Mouse (Mus musculus) embryo, embryonic 11.5 days (tissue): Measurements from ENCODE around the gene Mlh1.

Source experiments
- DNase-seq: peaks from one replicate; pipeline ENCODE4 v3.0.0-alpha.2; 2012; ENCODE audit warnings: low read depth, low spot score

Gene Mlh1

DNA sequence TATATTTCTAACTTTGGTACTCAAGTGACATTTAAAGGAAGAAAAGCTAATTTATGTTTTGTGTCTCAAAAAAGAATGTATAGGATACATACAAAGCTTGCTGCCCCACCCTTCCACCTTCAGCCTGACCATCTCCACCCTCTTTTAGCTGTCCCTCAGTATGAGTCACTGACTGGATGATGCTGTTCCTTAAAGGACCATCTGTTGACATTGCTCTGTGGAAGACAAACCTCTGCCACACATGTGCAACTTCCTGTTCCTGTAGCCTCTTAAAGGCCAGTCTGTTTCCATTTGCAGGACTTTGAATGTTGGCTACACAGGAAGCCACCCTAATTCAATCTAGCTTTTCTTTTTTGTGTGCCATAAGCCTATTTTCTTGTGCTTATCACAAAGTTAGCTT is 55.2 kb downstream of the Mlh1 start:
- no peak for DNase-seq

DNA sequence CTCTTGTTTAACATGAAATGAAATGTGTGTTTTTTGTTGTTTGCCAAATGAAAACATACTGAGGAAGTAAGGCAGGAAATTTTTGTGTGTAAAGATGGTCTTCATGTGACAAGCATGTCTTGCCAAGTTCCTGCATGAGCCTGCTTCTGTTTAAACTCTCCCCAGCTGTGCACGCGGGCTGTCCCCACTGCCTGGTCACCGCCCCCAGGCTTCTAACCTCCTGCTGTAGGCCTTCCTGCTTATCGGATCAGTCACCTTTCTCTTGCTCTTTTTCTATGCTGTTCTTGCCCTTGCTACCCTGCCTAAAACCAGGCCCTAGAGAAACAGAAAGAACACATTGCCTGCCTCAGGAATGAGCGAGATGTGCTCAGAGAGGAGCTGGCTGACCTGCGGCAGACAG is 58.1 kb downstream of the Mlh1 start:
- no peak for DNase-seq

DNA sequence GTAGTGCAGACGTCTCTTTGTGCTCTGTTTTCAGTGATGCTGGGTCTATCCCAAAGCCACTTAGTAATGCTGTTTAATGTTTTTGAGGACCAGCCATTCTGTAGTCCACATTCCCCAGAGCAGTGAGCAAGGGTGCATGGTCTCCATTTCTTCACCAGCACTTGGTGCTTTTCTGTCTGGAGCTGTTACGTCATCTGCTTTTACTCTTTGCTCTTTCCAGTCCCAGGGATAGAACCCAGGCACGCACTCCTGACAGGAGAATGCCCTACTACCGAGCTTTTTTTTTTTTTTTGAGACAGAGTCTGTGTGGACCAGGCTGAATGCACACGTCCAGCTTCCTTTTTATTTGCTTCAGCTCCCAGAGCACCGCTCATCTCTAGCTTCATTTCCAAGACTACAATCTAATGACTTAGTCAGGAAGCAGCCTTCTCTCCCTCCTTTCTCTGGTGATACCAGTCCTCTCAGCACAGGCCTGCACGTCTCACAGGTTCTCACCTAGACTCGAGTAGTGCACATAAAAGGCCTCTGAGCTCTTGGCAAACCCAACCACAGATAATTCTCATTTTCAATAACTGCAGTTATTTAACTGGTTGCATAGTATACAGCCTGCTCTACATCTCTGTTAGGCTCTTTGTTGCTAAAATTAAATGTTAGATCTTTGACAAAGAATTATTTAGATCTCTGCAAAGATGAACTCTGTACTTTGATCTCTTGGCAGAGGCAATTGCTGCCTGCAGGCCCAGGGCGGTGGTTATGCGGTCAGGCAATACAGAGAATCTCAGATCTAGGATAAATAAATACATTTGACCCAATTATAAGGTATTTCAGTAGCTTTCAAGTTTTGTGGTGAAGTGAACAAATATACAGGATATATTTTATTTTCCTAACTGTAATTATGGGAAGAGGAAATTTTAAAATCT is 60.2 kb downstream of the Mlh1 start:
- DNase-seq: no peak

DNA sequence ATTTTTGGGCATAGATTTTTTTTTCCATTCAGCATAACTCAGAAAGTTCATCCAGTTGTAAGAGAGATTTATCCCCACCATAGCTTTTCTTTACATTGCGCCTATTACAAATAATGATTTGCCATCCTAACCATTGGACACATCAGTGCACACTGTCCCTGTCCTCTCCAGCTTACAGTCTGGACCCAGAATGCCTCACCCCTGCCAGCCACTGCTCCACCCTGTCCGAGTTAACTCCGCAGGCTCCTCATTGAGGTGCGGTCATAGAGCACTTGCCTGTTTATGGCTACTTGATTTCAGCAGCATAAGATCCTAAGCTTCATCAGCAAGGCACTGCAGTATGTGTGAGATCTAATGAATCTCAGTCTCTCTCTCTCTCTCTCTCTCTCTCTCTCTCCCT is 61.2 kb downstream of the Mlh1 start:
- DNase-seq: no peak

- no peak for DNase-seq
These were observed 62.4 kb downstream of the Mlh1 start for GRCm38 (mm10) chr9:111209158-111209699.

DNA sequence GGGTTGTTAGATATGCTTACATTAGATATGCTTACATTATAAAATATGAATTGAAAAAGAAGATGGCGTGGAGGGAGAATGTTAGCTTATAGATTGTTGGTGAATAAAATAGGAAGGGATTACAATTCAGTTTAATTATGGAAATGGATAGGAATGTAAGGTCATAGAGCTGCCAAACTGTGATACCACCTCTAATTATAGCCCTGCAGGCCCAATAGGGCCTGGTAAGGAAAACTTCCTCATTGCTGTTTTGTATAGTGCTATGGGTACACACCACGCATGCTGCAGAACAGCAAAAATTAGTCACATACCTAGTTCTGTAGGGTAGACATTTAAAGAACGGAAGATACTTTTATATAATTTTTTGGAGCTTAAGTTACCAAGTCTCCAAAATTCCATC is 63.4 kb downstream of the Mlh1 start:
- no peak for DNase-seq

- DNase-seq: no peak
These were observed 63.9 kb downstream of the Mlh1 start for GRCm38 (mm10) chr9:111207683-111208082.

GRCm38 (mm10) chr9:111204601-111205375 is 66.8 kb downstream of the Mlh1 start:
- no peak for DNase-seq

DNA sequence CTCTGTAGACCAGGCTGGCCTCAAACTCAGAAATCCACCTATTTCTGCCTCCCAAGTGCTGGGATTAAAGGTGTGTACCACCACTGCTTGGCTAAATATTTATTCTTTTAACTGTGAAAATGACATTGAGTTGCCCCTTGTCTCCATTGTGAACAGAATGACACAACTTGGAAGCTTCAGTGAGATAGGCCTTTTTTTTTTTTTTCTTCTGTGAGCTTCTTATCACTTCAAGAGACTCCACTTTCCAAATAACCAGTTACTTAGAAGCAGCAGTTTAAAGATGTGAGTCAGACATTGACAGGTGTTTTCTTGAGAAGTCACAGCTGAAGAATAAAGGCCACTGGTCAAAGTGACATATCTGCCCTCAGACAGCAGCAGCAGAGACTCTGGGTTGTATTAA is 71.4 kb downstream of the Mlh1 start:
- no peak for DNase-seq

DNA sequence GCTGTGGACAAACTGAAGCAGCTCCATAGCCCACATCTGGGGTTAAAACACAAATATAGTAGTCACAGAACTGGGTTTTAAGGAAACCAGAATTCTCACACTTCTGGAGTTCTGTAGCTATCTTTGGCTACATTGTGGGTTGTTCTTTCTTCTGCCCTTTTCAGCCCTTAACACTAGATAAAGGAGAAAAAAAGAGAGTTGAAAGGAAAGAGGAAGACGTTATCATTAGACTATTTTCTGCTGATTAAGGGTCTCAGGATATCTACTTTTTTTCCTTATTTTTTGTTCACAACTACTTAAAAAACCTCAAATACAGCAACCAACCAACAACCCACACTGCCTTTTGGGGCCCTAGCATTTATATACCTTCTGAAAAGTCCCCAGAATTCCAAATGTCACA is 73.3 kb downstream of the Mlh1 start:
- DNase-seq: no peak

GRCm38 (mm10) chr9:111197712-111198111 is 73.9 kb downstream of the Mlh1 start:
- DNase-seq: no peak

DNA sequence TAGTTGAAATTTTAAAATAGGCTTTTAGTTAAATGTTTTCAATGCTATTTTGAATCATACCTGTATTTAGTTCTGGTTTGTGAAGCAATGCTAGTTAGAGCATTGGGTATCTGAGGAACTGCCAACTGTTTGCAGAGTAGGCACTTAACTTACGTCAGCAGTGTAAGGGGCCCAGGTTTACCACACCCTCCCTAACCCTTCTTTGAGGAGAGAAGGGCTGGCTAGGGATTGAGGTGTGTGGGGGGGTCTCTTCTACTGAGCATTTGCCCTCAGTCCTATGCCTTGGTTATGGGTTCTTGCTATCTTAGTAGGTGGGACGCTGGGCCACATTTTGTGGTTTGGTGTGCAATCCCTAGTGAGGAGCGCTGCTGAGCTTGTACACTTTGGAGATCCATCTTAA is 74.5 kb downstream of the Mlh1 start:
- no peak for DNase-seq

DNA sequence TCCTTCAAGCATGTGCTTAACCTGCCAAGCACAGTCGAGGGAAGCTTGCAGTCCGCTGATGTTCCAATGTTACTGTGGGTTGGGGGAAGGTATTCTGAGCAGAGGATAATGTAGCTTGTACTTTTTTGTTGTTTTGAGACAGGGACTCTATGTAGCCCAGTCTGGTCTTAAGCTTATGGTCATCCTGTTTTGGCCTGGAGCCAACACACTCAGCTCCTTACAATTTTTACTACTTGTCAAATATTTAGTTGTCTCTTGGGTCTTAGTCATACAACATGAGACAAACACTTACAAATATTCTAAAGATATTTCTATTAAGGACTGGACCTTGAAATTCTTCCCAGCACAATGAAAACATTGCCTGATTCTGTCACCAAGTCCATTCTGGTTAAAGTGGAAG is 78.4 kb downstream of the Mlh1 start:
- no peak for DNase-seq

DNA sequence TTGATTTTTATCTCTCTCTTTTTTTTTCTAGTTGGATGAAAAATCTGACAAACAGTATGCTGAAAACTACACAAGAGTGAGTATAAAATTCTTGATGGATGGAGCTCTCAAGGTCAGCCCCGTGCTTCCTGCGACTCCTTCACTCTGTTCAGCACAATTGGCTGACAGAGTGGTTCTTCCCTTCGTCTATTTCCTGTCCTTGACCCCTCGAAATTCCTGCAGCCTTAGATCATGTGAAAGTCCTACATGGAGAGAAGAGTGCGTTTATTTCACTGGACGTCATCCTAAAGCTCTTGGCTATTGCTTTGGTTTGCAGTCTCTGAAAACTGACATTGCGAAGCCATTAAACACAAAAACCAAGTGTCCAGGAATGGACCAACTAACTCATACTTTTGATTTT is 82.9 kb downstream of the Mlh1 start:
- no peak for DNase-seq

GRCm38 (mm10) chr9:111186861-111187260 is 84.7 kb downstream of the Mlh1 start:
- DNase-seq: no peak

DNA sequence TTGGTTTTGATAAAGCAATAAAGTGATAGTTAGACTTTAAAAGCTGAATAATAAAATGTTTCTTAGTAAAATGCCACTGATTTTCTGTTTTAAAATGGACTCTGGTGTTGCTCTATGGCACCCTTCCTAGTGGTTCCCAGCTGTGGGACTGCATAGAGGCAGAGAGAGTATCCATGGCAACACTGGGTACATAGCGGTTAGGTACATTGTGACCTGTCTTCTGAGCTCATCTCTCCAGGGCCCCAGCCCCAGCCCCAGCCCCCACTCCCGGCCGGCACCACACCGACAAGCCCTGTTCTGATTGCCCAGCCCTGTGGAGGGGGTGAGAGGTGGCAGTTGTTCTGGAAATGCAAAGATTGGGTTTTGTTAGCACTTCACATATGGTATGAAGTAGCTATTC is 86.7 kb downstream of the Mlh1 start:
- DNase-seq: no peak

DNA sequence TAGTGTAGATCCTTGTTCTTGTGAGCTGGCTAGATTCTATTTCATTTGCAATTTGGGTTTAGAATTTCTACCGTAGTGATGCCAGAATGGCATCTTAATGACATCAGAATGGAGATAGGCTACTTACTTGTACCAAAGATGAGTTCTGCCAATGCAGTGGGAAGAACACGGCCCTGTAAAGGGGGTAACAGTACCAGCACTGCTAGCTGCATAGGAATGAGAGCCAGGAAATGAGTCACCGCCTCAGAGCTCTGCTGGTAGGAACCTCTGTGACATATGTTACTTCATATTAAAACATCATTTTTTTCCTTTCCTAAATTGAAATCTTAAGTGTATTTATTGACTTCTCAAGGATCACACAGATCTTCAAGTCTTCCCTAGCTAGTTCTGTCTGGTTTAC is 89.4 kb downstream of the Mlh1 start:
- DNase-seq: no peak

- no peak for DNase-seq
These were observed 92.6 kb downstream of the Mlh1 start for GRCm38 (mm10) chr9:111178971-111179370.
